Mouse (Mus musculus): ENCODE data around the gene Foxk2.
A peak's percentile ranks its signal among the peaks of the same experiment; 100 is the strongest.
"Not testable (repeated sequence)": the region's sequence is repeated elsewhere in the genome, so short reads cannot be mapped to it uniquely, and the experiment has no call there.

Foxk2 gene

GRCm38 (mm10) chr11:121339647-121340046, 79.9 kb downstream of the Foxk2 start:
- peaks cover 13% of the 10 kb centered on the region for H3K4me1 ChIP-seq (replicated peaks; ENCODE audit: low read depth, low read length)

GRCm38 (mm10) chr11:121340287-121340686, 80.5 kb downstream of the Foxk2 start:
- Histone ChIP-seq H3K27me3 (ENCODE audit: insufficient read depth, low read length) (no peaks in the 10 kb centered on the region), H3K4me3 (replicated peaks; ENCODE audit: low read length) (no peak overlapping the region), H3K4me1 (replicated peaks; ENCODE audit: low read depth, low read length) (peaks cover 13% of the 10 kb centered on the region), H3K9me3 (ENCODE audit: low read length) (no peaks in the 10 kb centered on the region), H3K36me3 (ENCODE audit: insufficient read depth, low read length) (peaks cover 68% of the 10 kb centered on the region)
- TF ChIP-seq NANOG (IDR thresholded peaks at IDR 0.05; ENCODE audit: borderline replicate concordance, low read length) (no peak), POU5F1 (IDR thresholded peaks at IDR 0.05; ENCODE audit: borderline replicate concordance, low read length) (no peak), CTCF (conservative IDR thresholded peaks at IDR 0.05; ENCODE audit: low read length) (no peak)

More at GRCm38 (mm10) chr11:121339647-121340046, 79.9 kb downstream of the Foxk2 start:
- H3K36me3 ChIP-seq (ENCODE audit: insufficient read depth, low read length): peaks cover 69% of the 10 kb centered on the region
- no peak overlapping the region for H3K4me3 ChIP-seq (replicated peaks; ENCODE audit: low read length)
- H3K27me3 ChIP-seq (ENCODE audit: insufficient read depth, low read length): no peaks in the 10 kb centered on the region
- TF ChIP-seq CTCF (conservative IDR thresholded peaks at IDR 0.05; ENCODE audit: low read length) (no peak), NANOG (IDR thresholded peaks at IDR 0.05; ENCODE audit: borderline replicate concordance, low read length) (no peak), POU5F1 (IDR thresholded peaks at IDR 0.05; ENCODE audit: borderline replicate concordance, low read length) (no peak)
- no peaks in the 10 kb centered on the region for H3K9me3 ChIP-seq (ENCODE audit: low read length)

GRCm38 (mm10) chr11:121342423-121342822, 82.6 kb downstream of the Foxk2 start:
- not testable (repeated sequence) for H3K4me1 ChIP-seq (replicated peaks; ENCODE audit: low read depth, low read length); H3K9me3 ChIP-seq (ENCODE audit: low read length); H3K4me3 ChIP-seq (replicated peaks; ENCODE audit: low read length); H3K27me3 ChIP-seq (ENCODE audit: insufficient read depth, low read length)
- H3K36me3 ChIP-seq (ENCODE audit: insufficient read depth, low read length): peaks cover 67% of the 10 kb centered on the region

GRCm38 (mm10) chr11:121347036-121347435, 87.2 kb downstream of the Foxk2 start:
- H3K36me3 ChIP-seq (ENCODE audit: insufficient read depth, low read length): peaks cover 62% of the 10 kb centered on the region
- no peak for TF ChIP-seq NANOG (IDR thresholded peaks at IDR 0.05; ENCODE audit: borderline replicate concordance, low read length)
- TF ChIP-seq CTCF (conservative IDR thresholded peaks at IDR 0.05; ENCODE audit: low read length): no peak
- TF ChIP-seq POU5F1 (IDR thresholded peaks at IDR 0.05; ENCODE audit: borderline replicate concordance, low read length): no peak
- no peak overlapping the region for H3K4me3 ChIP-seq (replicated peaks; ENCODE audit: low read length)
- H3K27me3 ChIP-seq (ENCODE audit: insufficient read depth, low read length): no peaks in the 10 kb centered on the region
- peaks cover 2% of the 10 kb centered on the region; the same call in 1 of the 2 replicates for H3K4me1 ChIP-seq (replicated peaks; ENCODE audit: low read depth, low read length)
- no peaks in the 10 kb centered on the region for H3K9me3 ChIP-seq (ENCODE audit: low read length)

GRCm38 (mm10) chr11:121348166-121348565, 88.4 kb downstream of the Foxk2 start:
- no peaks in the 10 kb centered on the region for H3K27me3 ChIP-seq (ENCODE audit: insufficient read depth, low read length)
- TF ChIP-seq CTCF (conservative IDR thresholded peaks at IDR 0.05; ENCODE audit: low read length): no peak
- TF ChIP-seq NANOG (IDR thresholded peaks at IDR 0.05; ENCODE audit: borderline replicate concordance, low read length): no peak
- TF ChIP-seq POU5F1 (IDR thresholded peaks at IDR 0.05; ENCODE audit: borderline replicate concordance, low read length): no peak
- peaks cover 9% of the 10 kb centered on the region for H3K4me1 ChIP-seq (replicated peaks; ENCODE audit: low read depth, low read length)
- peaks cover 68% of the 10 kb centered on the region for H3K36me3 ChIP-seq (ENCODE audit: insufficient read depth, low read length)
- H3K9me3 ChIP-seq (ENCODE audit: low read length): no peaks in the 10 kb centered on the region
- no peak overlapping the region for H3K4me3 ChIP-seq (replicated peaks; ENCODE audit: low read length)

- not testable (repeated sequence) for H3K9me3 ChIP-seq (ENCODE audit: low read length); H3K27me3 ChIP-seq (ENCODE audit: insufficient read depth, low read length); H3K4me3 ChIP-seq (replicated peaks; ENCODE audit: low read length)
- Histone ChIP-seq H3K36me3 (ENCODE audit: insufficient read depth, low read length) (peaks cover 67% of the 10 kb centered on the region), H3K4me1 (replicated peaks; ENCODE audit: low read depth, low read length) (peaks cover 12% of the 10 kb centered on the region)
Observed at GRCm38 (mm10) chr11:121348727-121349126, 88.9 kb downstream of the Foxk2 start.

- Histone ChIP-seq H3K36me3 (ENCODE audit: insufficient read depth, low read length) (peaks cover 27% of the 10 kb centered on the region), H3K9me3 (ENCODE audit: low read length) (no peaks in the 10 kb centered on the region), H3K27me3 (ENCODE audit: insufficient read depth, low read length) (no peaks in the 10 kb centered on the region), H3K4me3 (replicated peaks; ENCODE audit: low read length) (peak overlapping the region; percentile 97), H3K4me1 (replicated peaks; ENCODE audit: low read depth, low read length) (peaks cover 29% of the 10 kb centered on the region)
- TF ChIP-seq NANOG (IDR thresholded peaks at IDR 0.05; ENCODE audit: borderline replicate concordance, low read length): no peak
- no peak for TF ChIP-seq POU5F1 (IDR thresholded peaks at IDR 0.05; ENCODE audit: borderline replicate concordance, low read length)
- no peak for TF ChIP-seq CTCF (conservative IDR thresholded peaks at IDR 0.05; ENCODE audit: low read length)
Observed at GRCm38 (mm10) chr11:121353326-121354090, 93.7 kb downstream of the Foxk2 start.

- TF ChIP-seq CTCF (conservative IDR thresholded peaks at IDR 0.05; ENCODE audit: low read length): no peak
- TF ChIP-seq POU5F1 (IDR thresholded peaks at IDR 0.05; ENCODE audit: borderline replicate concordance, low read length): no peak
- no peak for TF ChIP-seq NANOG (IDR thresholded peaks at IDR 0.05; ENCODE audit: borderline replicate concordance, low read length)
- Histone ChIP-seq H3K36me3 (ENCODE audit: insufficient read depth, low read length) (peaks cover 23% of the 10 kb centered on the region), H3K27me3 (ENCODE audit: insufficient read depth, low read length) (no peaks in the 10 kb centered on the region), H3K4me3 (replicated peaks; ENCODE audit: low read length) (peak within 1 kb of the TSS; percentile 97), H3K4me1 (replicated peaks; ENCODE audit: low read depth, low read length) (peaks cover 29% of the 10 kb centered on the region), H3K9me3 (ENCODE audit: low read length) (no peaks in the 10 kb centered on the region)
Observed at GRCm38 (mm10) chr11:121354091-121354707, 94.4 kb downstream of the Foxk2 start, which contains the start of gene Wdr45b. Gene Wdr45b, minus strand, starts transcription at chr11:121354445.
